Mouse (Mus musculus) liver, adult 2 months (tissue): Measurements from ENCODE around the gene Neb. TPM values are rescaled to one million over a fixed set of nuclear protein-coding genes. Genes with fewer than 3 reads are reported as not detected.

Source experiments
- DNase-seq: peaks from one replicate; pipeline ENCODE4 v3.0.0-alpha.2; 2011; ENCODE audit warnings: low read depth, low spot score; ENCODE audit errors: extremely low read depth
- H3K27ac ChIP-seq: fragments of 200-500 bp; replicated peaks from 2 replicates; pipeline ENCODE4 v1.5.1; 2012; ENCODE audit warnings: low read depth, mild to moderate bottlenecking, control low read depth, inconsistent platforms, low read length; ENCODE audit not compliant: insufficient read depth
- H3K27me3 ChIP-seq: fragments of 200-500 bp; 2 replicates; pipeline ENCODE4 v1.6.1; 2012; ENCODE audit warnings: mild to moderate bottlenecking, moderate library complexity, low read length, inconsistent platforms; ENCODE audit not compliant: control insufficient read depth, insufficient read depth
- H3K36me3 ChIP-seq: fragments of 200-500 bp; 2 replicates; pipeline ENCODE4 v1.6.1; 2012; ENCODE audit warnings: low read length, inconsistent platforms; ENCODE audit not compliant: control insufficient read depth, insufficient read depth
- H3K4me1 ChIP-seq: fragments of 200-500 bp; 2 replicates; pipeline ENCODE4 v1.6.1; 2011; ENCODE audit warnings: low read length; ENCODE audit not compliant: control insufficient read depth, insufficient read depth
- H3K4me3 ChIP-seq: fragments of 200-500 bp; 2 replicates; pipeline ENCODE4 v1.5.1; 2011; ENCODE audit warnings: low read depth, mild to moderate bottlenecking, control low read depth, low read length, moderate library complexity; ENCODE audit not compliant: insufficient read depth
- H3K79me2 ChIP-seq: fragments of 200-500 bp; 2 replicates; pipeline ENCODE4 v1.6.1; 2012; ENCODE audit warnings: inconsistent platforms, mild to moderate bottlenecking, low read length, moderate library complexity; ENCODE audit not compliant: control insufficient read depth, insufficient read depth
- H3K9ac ChIP-seq: fragments of 200-500 bp; 2 replicates; pipeline ENCODE4 v1.6.1; 2012; ENCODE audit warnings: low read depth, mild to moderate bottlenecking, control low read depth, inconsistent platforms, low read length
- CTCF ChIP-seq: fragments of 200-500 bp; IDR thresholded peaks from 2 replicates; pipeline ENCODE4 v1.5.1; 2011; ENCODE audit warnings: low read depth, low read length, control low read depth
- POLR2A ChIP-seq: fragments of 200-500 bp; IDR thresholded peaks from 2 replicates; pipeline ENCODE4 v1.6.1; 2011; ENCODE audit warnings: low read length, control low read depth; ENCODE audit not compliant: insufficient read depth; ENCODE audit errors: extremely low read depth
- WGBS: fragments of 180-500 bp; shearing (Covaris S2); methylation state at CpG from one replicate; pipeline ENCODE4 v1.1.7; 2018; 5-methylcytosine and 5-hydroxymethylcytosine counted together
- polyA plus RNA-seq: library from polyadenylated mRNA; depleted of rRNA; stranded (reverse); fragments of >200 nt; gene quantifications from 2 replicates; pipeline ENCODE4 v1.2.3, GENCODE M21; 2012
- total RNA-seq: library from RNA; depleted of rRNA; stranded (reverse); fragments of >200 nt; gene quantifications from 2 replicates; pipeline ENCODE4 v1.2.3, GENCODE M21; 2014

The Neb gene
- total and polyA plus RNA-seq, 2 experiments, result 5.6 to 22.7 TPM

DNA sequence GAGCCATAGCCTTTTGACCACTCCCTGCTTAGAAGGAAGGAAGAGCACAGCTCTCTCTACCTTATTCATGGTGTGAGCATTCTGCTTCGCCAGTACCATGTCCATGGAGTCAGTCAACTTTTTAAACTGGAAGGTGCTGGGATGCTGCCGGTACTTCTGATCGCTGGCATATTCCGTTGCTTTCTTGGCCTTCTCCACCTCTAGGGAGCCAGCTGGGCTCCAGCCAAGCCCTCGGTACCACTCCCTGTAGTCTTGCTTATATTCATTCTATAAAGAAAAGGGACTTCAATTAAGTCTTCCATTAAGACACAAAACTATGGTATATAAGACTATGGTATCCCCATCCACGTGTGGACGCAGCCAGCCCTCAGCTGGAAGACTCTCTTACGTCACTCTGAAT, 107.4 kb downstream of the Neb start:
- TF ChIP-seq CTCF (no peak), POLR2A (no peak)
- DNase-seq, result no peak
- H3K4me3 ChIP-seq, result no peak overlapping the region
- no peak overlapping the region for H3K27ac ChIP-seq
- WGBS, result 95% methylated on average over 8 of the region's 8 CpGs
- H3K9ac ChIP-seq, result no peak overlapping the region
- H3K79me2 ChIP-seq, result no peaks in the 10 kb centered on the region
- no peaks in the 10 kb centered on the region for H3K27me3 ChIP-seq
- H3K4me1 ChIP-seq, result no peaks in the 10 kb centered on the region
- peaks cover 1% of the 10 kb centered on the region; the same call in 1 of the 2 replicates for H3K36me3 ChIP-seq

DNA sequence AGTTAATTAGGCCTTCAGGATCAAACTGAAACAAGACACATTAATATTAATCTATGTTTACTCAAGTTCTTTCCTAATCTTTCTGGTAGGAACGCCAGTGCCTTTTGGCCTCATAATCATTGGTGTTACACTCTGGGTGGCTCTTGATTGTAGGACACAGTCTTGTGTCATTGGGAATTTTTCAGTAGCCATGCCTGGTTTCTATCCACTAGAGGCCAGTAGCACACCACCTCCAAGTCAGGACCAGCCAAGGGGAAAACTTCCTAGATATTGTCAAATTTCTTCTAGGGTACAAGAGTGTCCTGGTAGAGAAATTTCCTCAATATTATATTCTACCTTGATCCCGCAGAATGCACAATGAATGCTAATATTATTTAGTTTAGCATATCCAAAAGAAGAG, 116.1 kb downstream of the Neb start:
- no peaks in the 10 kb centered on the region for H3K27me3 ChIP-seq
- no peaks in the 10 kb centered on the region for H3K79me2 ChIP-seq
- 30% methylated on average over 2 of the region's 2 CpGs for WGBS
- peak; percentile 55 for DNase-seq
- H3K4me1 ChIP-seq, result no peaks in the 10 kb centered on the region
- peaks cover 11% of the 10 kb centered on the region; the same call in 1 of the 2 replicates for H3K36me3 ChIP-seq
- H3K9ac ChIP-seq, result no peak overlapping the region
- no peak overlapping the region for H3K4me3 ChIP-seq
- H3K27ac ChIP-seq, result no peak overlapping the region
- TF ChIP-seq CTCF (peak; percentile 63), POLR2A (no peak)

DNA sequence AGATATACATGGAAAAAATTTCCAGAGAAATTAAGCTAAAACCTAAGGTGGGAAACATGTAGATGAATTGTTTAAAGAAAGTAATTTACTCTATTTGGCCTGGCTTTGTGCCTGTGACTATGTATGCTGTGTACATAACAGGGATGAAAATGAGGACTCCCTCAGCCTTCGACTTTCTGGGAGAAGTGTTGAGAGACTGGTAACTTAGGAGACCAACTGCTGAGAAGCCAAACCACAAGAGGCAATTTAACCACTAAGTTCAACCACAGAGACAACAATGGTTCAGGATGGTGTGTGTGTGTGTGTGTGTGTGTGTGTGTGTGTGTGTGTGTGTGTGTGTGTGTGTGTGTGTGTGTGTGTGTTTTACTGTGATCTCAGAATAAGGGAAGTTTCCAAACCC, 126.2 kb downstream of the Neb start:
- WGBS, result 31% methylated on average over 1 of the region's 1 CpGs
- no peak for TF ChIP-seq POLR2A
- TF ChIP-seq CTCF, result no peak
- Histone ChIP-seq H3K36me3 (peaks cover 3% of the 10 kb centered on the region), H3K4me3 (no peak overlapping the region), H3K27me3 (no peaks in the 10 kb centered on the region), H3K4me1 (no peaks in the 10 kb centered on the region), H3K27ac (no peak overlapping the region), H3K79me2 (no peaks in the 10 kb centered on the region), H3K9ac (no peak overlapping the region)
- DNase-seq, result no peak

DNA sequence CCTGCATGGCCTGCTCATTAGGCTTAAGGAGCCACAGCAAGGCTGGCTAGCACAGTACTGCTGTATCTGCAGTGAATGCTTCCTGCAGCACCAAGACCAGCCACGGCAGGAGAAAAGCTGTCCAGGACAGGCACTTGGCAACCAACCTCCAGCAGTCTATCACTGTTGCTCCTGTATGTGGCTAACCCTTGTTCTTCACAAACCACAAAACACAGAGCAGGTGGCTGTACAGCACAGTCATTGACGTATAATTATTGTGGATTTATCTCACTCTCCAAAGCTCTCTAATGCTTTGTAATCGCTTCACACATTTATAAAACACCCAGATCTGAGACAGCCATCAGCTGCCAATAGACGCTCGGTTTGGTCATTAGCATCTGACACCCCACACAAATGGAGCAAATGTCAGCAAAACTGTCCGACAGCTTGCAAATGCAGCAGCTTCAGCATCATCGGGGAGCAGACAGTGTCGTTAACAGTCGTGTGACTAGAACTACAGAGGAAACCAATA, 129.9 kb downstream of the Neb start:
- TF ChIP-seq CTCF, result no peak
- TF ChIP-seq POLR2A, result no peak
- no peaks in the 10 kb centered on the region for H3K4me1 ChIP-seq
- no peaks in the 10 kb centered on the region for H3K79me2 ChIP-seq
- no peaks in the 10 kb centered on the region for H3K27me3 ChIP-seq
- peaks cover 2% of the 10 kb centered on the region for H3K36me3 ChIP-seq
- H3K9ac ChIP-seq, result no peak overlapping the region
- H3K27ac ChIP-seq, result no peak overlapping the region
- H3K4me3 ChIP-seq, result no peak overlapping the region
- DNase-seq, result peak; percentile 9
- 87% methylated on average over 9 of the region's 9 CpGs for WGBS

DNA sequence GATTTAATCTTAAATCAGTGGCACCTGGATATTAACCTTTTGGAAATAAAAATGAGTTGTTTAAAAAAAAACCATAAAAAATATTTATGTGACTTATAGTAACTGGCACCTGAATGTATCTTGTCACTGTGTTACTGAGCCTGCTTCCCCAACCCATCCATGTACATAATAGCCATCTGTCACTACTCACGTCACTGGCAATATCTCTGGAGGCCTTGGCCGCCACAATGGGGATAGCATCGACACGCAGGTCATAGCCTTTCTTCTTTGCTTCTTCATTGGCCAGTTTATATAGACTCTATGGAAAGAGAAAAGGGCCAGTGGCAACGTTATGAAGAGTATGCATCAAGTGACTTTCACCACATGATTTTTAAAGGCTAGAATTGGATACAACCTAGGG, 133.2 kb downstream of the Neb start:
- H3K27me3 ChIP-seq, result no peaks in the 10 kb centered on the region
- H3K4me3 ChIP-seq, result no peak overlapping the region
- H3K79me2 ChIP-seq, result no peaks in the 10 kb centered on the region
- H3K4me1 ChIP-seq, result no peaks in the 10 kb centered on the region
- TF ChIP-seq CTCF (no peak), POLR2A (no peak)
- DNase-seq, result no peak
- H3K9ac ChIP-seq, result no peak overlapping the region
- H3K36me3 ChIP-seq, result peaks cover 3% of the 10 kb centered on the region
- H3K27ac ChIP-seq, result no peak overlapping the region
- WGBS, result 92% methylated on average over 5 of the region's 5 CpGs

DNA sequence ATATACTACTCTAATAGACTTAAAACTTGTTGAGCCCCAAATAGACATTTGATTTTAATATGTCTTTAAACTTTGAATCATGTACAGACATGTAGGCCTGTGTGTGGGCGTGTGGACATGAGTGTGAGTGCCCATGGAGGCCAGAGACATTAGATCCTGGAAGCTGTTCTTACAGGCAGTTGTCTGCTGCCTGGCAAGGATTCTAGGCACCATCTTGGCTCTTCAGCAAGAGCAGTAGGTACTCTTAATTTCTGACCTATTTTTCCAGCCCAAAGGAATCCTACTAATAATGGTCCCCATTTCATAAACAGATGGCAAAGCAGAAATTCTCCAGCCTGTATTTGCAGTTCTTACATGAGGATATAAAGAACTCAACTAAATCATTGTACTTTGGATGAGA, 135.6 kb downstream of the Neb start:
- Histone ChIP-seq H3K4me1 (no peaks in the 10 kb centered on the region), H3K36me3 (peaks cover 2% of the 10 kb centered on the region; the same call in 1 of the 2 replicates), H3K79me2 (no peaks in the 10 kb centered on the region), H3K27me3 (no peaks in the 10 kb centered on the region), H3K4me3 (no peak overlapping the region), H3K9ac (no peak overlapping the region), H3K27ac (no peak overlapping the region)
- WGBS, result 98% methylated on average over 1 of the region's 1 CpGs
- DNase-seq, result no peak
- TF ChIP-seq POLR2A (no peak), CTCF (no peak)
